Mouse (Mus musculus) brain, embryonic 14.5 days (tissue): Measurements from ENCODE around the gene Alox8. TPM values are rescaled to one million over a fixed set of nuclear protein-coding genes. Genes with fewer than 3 reads are reported as not detected.

Source experiments
- DNase-seq: peaks from one replicate; pipeline ENCODE4 v3.0.0-alpha.2; 2011; ENCODE audit warnings: low read depth
- CTCF ChIP-seq: fragments of 200-500 bp; IDR thresholded peaks from 2 replicates; pipeline ENCODE4 v1.5.1; 2012; ENCODE audit warnings: inconsistent platforms, mild to moderate bottlenecking, moderate library complexity, borderline replicate concordance; ENCODE audit not compliant: insufficient read depth, insufficient read length; ENCODE audit errors: extremely low read depth
- POLR2A ChIP-seq: fragments of 200-500 bp; IDR thresholded peaks from 2 replicates; pipeline ENCODE4 v1.6.1; 2012; ENCODE audit warnings: mild to moderate bottlenecking, inconsistent platforms, borderline replicate concordance; ENCODE audit not compliant: poor library complexity, insufficient read depth, insufficient read length, severe bottlenecking; ENCODE audit errors: extremely low read depth
- polyA plus RNA-seq: library from polyadenylated mRNA; depleted of rRNA; stranded (reverse); fragments of >200 nt; gene quantifications from 2 replicates; pipeline ENCODE4 v1.2.3, GENCODE M21; 2012; rRNA removed

The Alox8 gene
- 0.05 and 0.25 TPM in 2 replicates for polyA plus RNA-seq

DNA sequence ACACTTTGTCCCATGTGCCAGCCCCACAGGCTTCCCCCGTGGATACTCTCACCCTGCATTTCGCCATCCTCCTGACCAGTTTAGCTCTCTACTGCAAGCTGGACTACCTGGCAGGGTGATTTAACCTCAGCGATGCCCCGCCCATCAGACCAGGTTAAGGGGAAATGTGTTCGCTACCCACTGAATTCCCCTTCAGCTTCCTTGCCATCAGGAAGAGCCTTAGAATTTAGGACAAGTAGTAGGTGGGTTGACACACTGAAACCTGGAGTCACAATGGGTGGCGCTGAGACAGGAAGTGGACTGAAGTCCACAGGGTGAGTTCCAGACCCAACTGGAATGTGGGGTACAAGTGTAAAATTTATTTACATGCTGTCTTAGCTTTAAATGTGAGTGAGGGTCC is at the start of gene Alox8:
Gene Alox8, minus strand, starts transcription at position 101 of the 400 bp plus-strand sequence.
- DNase-seq = no peak
- TF ChIP-seq POLR2A = no peak
- no peak for TF ChIP-seq CTCF

GRCm38 (mm10) chr11:69245643-69246042 is 48.0 kb upstream of the Alox8 start:
- TF ChIP-seq POLR2A = no peak
- no peak for TF ChIP-seq CTCF
- DNase-seq = peak; percentile 15

DNA sequence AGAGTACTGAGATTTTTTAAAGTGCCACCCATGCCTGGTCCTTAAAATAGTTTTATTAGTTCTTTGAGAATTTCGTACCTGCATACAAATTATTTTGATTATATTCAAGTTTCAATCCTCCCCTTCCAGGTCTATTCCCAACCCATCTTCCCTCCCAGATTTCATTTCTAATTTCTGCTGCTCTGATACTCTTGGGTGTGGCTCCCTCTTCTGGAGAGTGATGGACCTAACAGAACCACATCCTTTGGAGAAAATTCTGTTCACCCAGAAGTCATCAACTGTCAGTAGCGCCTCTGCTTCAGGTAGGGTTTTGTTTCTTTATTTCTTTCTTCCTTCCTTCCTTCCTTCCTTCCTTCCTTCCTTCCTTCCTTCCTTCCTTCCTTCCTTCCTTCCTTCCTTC is 47.3 kb upstream of the Alox8 start:
- no peak for TF ChIP-seq POLR2A
- TF ChIP-seq CTCF = peak; percentile 78

DNA sequence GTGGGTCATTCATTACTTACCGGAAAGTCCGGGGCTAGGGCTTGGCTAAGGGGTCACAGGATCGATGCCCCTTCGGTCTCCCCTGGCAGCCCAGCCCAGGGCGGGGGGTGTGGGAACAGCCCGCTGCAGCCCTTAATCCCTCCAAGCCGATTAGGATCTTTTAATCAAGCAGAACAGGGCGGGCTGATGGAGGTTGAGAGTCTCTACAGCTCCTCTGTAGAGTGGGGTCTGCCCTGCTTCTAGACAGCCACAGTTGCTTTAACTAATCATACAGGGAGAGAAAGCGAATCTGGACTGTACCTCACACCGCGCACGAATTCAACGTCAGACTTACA is 39.2 kb upstream of the Alox8 start, which contains the start of gene Gucy2e:
Gene Gucy2e, minus strand, starts transcription at position 111 of the 335 bp plus-strand sequence.
- peak; percentile 25 for DNase-seq
- no peak for TF ChIP-seq CTCF
- TF ChIP-seq POLR2A = no peak

More for the DNA sequence above, 47.3 kb upstream of the Alox8 start:
- peak; percentile 76 for DNase-seq

DNA sequence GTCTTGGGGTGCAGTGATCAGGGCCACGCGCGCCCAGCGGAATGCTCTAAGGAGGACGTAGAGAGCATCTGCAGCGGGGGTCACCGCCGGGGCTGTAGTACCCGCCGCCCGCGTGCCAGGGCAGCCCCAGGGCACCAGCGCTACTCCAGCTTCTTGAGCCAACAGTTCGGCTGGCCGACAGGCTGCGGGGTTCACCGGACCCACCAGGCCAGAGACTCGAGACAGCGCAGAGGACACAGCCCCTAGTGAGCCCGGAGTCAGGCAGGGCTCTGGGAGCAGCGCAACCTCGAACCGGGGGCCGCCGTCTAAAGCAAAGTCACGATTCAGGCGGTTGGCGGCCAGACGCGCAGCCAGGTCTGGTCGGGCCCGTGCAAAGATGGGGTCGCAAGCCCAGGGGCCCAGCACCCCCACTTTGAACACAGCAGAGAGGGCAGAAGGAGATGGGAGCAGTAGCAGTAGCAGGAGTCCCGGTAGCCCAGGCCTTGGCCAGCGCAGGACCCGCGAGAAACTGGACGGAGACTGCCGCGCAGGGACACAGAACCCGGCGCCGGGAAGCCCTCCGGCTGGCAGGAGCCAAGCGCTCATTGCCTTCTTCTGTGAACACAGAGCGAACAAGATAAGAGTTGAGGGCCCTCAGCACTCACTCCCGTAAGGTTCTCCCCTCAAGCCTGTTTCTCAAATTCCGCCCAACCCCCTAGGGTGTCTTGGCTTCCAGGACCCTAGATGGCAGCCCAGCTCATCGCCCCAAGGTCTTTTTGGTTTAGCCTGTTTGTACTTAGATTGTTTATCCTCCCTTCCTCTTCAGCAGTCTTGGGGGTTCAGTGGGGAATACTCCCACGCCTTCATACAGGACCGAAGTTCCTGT is 38.6 kb upstream of the Alox8 start:
- peak; percentile 6 for DNase-seq
- TF ChIP-seq CTCF (no peak), POLR2A (no peak)

DNA sequence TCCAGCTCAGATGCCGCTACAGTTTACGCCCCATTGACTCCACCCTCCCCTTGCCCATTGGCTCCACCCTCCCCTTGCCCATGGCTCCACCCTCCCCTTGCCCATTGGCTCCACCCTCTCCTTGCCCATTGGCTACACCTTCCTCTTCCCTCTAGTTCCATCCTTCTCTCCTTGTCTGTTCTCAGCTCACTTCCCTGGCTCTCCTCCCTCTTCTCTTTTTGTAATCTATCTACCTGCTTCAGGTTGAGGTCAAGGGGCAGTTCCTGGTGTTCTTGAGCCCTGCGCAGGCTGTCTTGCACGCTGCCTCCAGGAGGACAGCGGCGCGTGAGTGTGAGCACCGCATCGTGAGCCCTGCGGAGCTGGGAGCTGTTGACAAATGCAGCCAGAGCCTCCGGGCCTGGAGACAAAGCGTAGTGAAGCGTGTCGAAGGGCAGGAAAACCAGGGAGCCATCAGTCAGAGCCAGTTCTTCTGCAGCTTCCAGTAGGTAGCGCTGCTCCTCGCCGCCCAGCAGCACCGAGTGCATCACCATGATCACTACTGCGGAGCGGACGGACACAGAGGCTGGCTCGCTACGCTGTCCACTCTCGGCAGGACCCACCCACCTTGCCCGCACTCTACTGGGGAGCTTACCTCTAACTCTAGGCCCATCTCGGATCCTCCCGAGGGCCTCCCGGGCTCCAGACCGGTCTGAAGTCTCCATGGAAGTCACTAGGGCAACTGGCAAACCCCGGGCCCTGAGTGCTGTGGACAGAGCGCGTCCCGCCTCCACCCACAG is 37.8 kb upstream of the Alox8 start:
- peak; percentile 91 for DNase-seq
- no peak for TF ChIP-seq POLR2A
- peak; percentile 35 for TF ChIP-seq CTCF

GRCm38 (mm10) chr11:69233141-69233540 is 35.5 kb upstream of the Alox8 start:
- DNase-seq = no peak
- TF ChIP-seq POLR2A (no peak), CTCF (no peak)

GRCm38 (mm10) chr11:69230420-69230819 is 32.8 kb upstream of the Alox8 start:
- no peak for TF ChIP-seq CTCF
- no peak for DNase-seq

DNA sequence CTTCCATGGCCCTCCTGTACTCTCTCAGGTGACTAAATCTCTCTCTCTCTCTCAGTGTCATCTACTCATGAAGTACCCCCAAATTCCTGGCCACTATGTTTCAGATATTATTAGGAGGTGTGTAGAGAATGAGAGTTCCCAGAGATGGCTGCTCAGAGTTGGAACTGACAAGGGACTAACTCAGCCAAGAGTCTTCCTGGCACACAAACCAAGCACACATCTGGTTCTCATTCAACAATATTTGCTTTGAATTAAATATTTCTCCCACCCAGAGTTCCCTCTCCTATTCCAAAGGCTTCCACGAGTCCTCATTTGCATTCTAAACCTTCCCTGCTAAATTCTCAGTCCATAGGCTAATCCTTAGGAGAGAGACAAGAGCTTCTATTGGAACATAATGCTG is 28.1 kb upstream of the Alox8 start:
- no peak for TF ChIP-seq POLR2A
- no peak for TF ChIP-seq CTCF
- DNase-seq = no peak

DNA sequence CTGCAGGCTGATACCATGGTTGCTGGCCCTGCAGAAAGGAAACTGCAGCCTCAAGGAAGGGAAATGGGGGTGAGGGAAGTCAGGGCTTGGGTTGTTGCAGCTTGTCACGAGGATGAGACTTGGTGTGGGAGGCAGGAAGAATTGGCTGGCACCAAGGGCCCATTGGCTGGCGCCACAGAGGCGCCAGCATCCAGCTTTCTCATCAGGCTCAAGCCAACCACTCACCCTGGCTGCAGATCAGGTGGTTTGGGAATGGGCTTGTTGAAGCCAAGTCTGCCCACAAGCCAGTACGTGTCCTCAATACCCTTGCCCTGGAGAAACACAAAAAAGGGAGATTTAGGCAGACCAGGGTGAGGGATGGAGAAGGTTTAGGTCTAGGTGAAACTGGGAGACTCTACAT is 25.5 kb upstream of the Alox8 start:
- TF ChIP-seq POLR2A (no peak), CTCF (no peak)
- no peak for DNase-seq

DNA sequence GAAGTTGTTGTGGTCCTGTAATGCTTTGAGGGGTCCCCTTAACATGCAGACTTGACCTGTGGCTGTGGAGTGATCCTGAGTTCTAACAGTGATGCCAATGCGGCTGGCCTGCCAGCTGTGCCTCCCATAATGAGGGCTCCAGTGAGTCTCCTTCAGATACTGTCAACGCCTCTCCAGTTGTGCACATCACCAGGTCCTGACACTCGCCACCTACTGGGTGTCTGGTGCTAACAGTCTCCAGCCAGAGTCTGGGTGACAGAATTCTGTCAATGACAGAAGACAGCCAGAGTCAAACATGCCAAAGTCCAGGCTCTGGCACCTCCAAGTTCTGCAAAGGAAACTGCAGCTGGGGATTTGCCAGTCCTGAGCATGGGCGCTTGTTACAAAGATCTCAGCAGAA is 23.4 kb upstream of the Alox8 start:
- TF ChIP-seq POLR2A = no peak
- no peak for TF ChIP-seq CTCF
- no peak for DNase-seq
